Mouse (Mus musculus) stomach, embryonic 14.5 days (tissue): ENCODE data around the gene Prkch. TPM values are rescaled to one million over a fixed set of nuclear protein-coding genes. Genes with fewer than 3 reads are reported as not detected.
"Not testable (repeated sequence)": the region's sequence is repeated elsewhere in the genome, so short reads cannot be mapped to it uniquely, and the experiment has no call there.

Source experiments
- ATAC-seq: fragments of 200-750 bp; cut with Nextera tagmentation; 2 replicates; pipeline ENCODE4 v1.8.0; 2017; ENCODE audit warnings: low read depth, moderate TSS enrichment; ENCODE audit not compliant: insufficient number of reproducible peaks, insufficient read depth, low FRiP score
- H3K27ac ChIP-seq: fragments of 300-500 bp; sonication (generic); 2 replicates; pipeline ENCODE4 v1.5.1; 2014; ENCODE audit warnings: mild to moderate bottlenecking, low read length, moderate library complexity, mixed read lengths
- H3K27me3 ChIP-seq: fragments of 300-500 bp; sonication (generic); 2 replicates; pipeline ENCODE4 v1.6.1; 2014; ENCODE audit warnings: low read length, control low read depth, mixed read lengths; ENCODE audit not compliant: control insufficient read depth, insufficient read depth
- H3K36me3 ChIP-seq: fragments of 300-500 bp; sonication (generic); 2 replicates; pipeline ENCODE4 v1.6.1; 2014; ENCODE audit warnings: mild to moderate bottlenecking, control low read depth, low read length, moderate library complexity, mixed read lengths; ENCODE audit not compliant: control insufficient read depth, insufficient read depth
- H3K4me1 ChIP-seq: fragments of 300-500 bp; sonication (generic); 2 replicates; pipeline ENCODE4 v1.6.1; 2014; ENCODE audit warnings: low read length, control low read depth, mixed read lengths; ENCODE audit not compliant: control insufficient read depth, insufficient read depth
- H3K4me2 ChIP-seq: fragments of 300-500 bp; sonication (generic); replicated peaks from 2 replicates; pipeline ENCODE4 v1.6.1; 2014; ENCODE audit warnings: low read depth, low read length, control low read depth
- H3K4me3 ChIP-seq: fragments of 300-500 bp; sonication (generic); 2 replicates; pipeline ENCODE4 v1.5.1; 2014; ENCODE audit warnings: low read depth, low read length, control low read depth
- H3K9ac ChIP-seq: fragments of 300-500 bp; sonication (generic); replicated peaks from 2 replicates; pipeline ENCODE4 v1.6.1; 2014; ENCODE audit warnings: low read depth, mild to moderate bottlenecking, control low read depth, low read length, moderate library complexity, mixed read lengths
- H3K9me3 ChIP-seq: fragments of 300-500 bp; sonication (generic); 2 replicates; pipeline ENCODE4 v1.6.1; 2016; ENCODE audit warnings: low read depth, low read length, control low read depth; ENCODE audit not compliant: control insufficient read depth
- WGBS: fragments of 180-500 bp; shearing (Covaris S2); extraction: QIAGEN DNeasy Blood & Tissue Kit; methylation state at CpG from one replicate; pipeline ENCODE4 v1.1.7; 2014; 5-methylcytosine and 5-hydroxymethylcytosine counted together
- polyA plus RNA-seq: library from polyadenylated mRNA; unstranded; fragments of >200 nt; fragmentation: Nextera tagmentation; extraction: Ambion mirVana; gene quantifications from 2 replicates; pipeline ENCODE4 v1.2.1, GENCODE M21; 2014

Prkch gene
- polyA plus RNA-seq, 1 experiment from 2014 or later, result 12.1 TPM

DNA sequence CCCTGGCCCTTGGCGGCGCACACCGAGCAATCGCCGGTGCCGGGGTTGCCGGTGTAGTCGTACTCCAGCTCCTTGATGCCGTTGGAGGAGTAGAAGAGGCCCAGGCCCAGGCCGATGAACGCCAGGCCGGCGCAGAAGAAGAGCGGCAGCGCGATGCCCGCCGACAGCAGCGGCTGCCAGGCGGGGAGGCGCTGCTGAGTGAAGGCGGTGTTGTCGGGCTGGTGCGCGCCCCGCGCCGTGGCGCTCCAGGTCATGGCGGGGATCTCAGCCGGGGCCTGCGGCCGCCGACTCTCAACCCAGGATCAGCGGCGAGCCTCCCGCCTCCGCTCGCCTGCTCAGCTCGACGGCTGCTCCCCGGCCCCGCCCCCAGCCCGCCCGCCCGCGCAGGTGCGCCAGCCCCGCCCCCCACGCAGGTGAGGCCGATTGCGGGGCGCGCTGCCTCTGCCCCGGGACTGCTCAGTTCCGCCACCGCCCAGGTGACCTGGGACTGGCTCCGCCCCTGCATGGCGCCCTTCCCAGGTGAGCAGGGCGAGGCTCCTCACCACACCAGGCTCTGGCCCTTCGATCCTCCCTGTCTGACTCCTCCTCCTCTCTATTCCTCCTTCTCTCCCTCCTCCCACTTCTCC is 38.4 kb upstream of the Prkch start, which contains the start of gene Tmem30b:
TSS of gene Tmem30b (minus strand) at position 307 of the 626 bp plus-strand sequence.
- H3K4me1 ChIP-seq, result no peaks in the 10 kb centered on the region
- H3K4me3 ChIP-seq, result peak within 1 kb of the TSS; percentile 44
- H3K4me2 ChIP-seq, result peak within 1 kb of the TSS; percentile 64
- H3K27ac ChIP-seq, result peak within 1 kb of the TSS; percentile 39; the same call in 1 of the 2 replicates
- H3K9me3 ChIP-seq, result no peaks in the 10 kb centered on the region
- peaks cover 42% of the 10 kb centered on the region for H3K27me3 ChIP-seq
- ATAC-seq, result peak; percentile 88
- peak within 1 kb of the TSS; percentile 30; the same call in 1 of the 2 replicates for H3K9ac ChIP-seq
- 2% methylated on average over 51 of the region's 61 CpGs for WGBS
- H3K36me3 ChIP-seq, result no peaks in the 10 kb centered on the region

DNA sequence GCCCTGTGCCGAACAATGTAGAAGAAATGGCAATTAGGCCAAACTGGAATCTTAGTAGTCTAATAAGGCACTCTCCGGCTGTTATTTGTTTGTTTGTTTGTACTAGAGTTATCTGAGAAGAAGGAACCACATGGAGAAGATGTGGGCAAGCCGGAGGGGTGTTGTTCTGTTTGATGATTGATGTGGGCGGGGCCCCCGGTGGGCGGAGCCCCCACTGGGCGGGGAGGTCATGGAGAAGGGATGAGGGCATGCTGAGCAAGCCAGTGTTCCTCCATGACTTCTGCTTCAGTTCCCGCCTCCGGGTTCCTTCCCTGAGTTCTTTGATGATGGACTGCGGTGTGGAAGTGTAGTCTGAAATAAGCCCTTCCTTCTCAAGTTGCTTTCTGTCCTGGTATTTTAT is 37.0 kb upstream of the Prkch start:
- no peak for ATAC-seq
- H3K27ac ChIP-seq, result no peak overlapping the region
- H3K27me3 ChIP-seq, result peaks cover 42% of the 10 kb centered on the region
- no peak overlapping the region for H3K9ac ChIP-seq
- no peaks in the 10 kb centered on the region for H3K4me1 ChIP-seq
- 37% methylated on average over 10 of the region's 10 CpGs for WGBS
- H3K4me3 ChIP-seq, result no peak overlapping the region
- H3K4me2 ChIP-seq, result no peak overlapping the region
- H3K36me3 ChIP-seq, result no peaks in the 10 kb centered on the region
- no peaks in the 10 kb centered on the region for H3K9me3 ChIP-seq

- no peaks in the 10 kb centered on the region for H3K9me3 ChIP-seq
- H3K36me3 ChIP-seq, result no peaks in the 10 kb centered on the region
- no peak overlapping the region for H3K4me3 ChIP-seq
- 0 out of 2 replicates have a peak, but pooled peaks have one; percentile 35 for ATAC-seq
- H3K4me2 ChIP-seq, result no peak overlapping the region
- no peak overlapping the region for H3K9ac ChIP-seq
- H3K27me3 ChIP-seq, result peaks cover 39% of the 10 kb centered on the region
- WGBS, result 54% methylated on average over 8 of the region's 8 CpGs
- no peaks in the 10 kb centered on the region for H3K4me1 ChIP-seq
- no peak overlapping the region for H3K27ac ChIP-seq
These were observed 36.3 kb upstream of the Prkch start for GRCm38 (mm10) chr12:73548259-73548658.

GRCm38 (mm10) chr12:73554155-73554554 is 30.4 kb upstream of the Prkch start:
- no peak overlapping the region for H3K4me2 ChIP-seq

GRCm38 (mm10) chr12:73558525-73559195 is 25.9 kb upstream of the Prkch start:
- H3K4me1 ChIP-seq, result no peaks in the 10 kb centered on the region
- no peak overlapping the region for H3K27ac ChIP-seq
- no peaks in the 10 kb centered on the region for H3K36me3 ChIP-seq
- H3K4me2 ChIP-seq, result no peak overlapping the region
- no peaks in the 10 kb centered on the region for H3K9me3 ChIP-seq
- WGBS, result 84% methylated on average over 20 of the region's 20 CpGs
- no peak overlapping the region for H3K4me3 ChIP-seq
- no peaks in the 10 kb centered on the region for H3K27me3 ChIP-seq
- ATAC-seq, result no peak
- H3K9ac ChIP-seq, result no peak overlapping the region

More at GRCm38 (mm10) chr12:73554155-73554554, 30.4 kb upstream of the Prkch start:
- Histone ChIP-seq H3K4me3 (no peak overlapping the region), H3K27me3 (peaks cover 6% of the 10 kb centered on the region; the same call in 1 of the 2 replicates), H3K9ac (no peak overlapping the region), H3K9me3 (no peaks in the 10 kb centered on the region), H3K4me1 (no peaks in the 10 kb centered on the region), H3K27ac (no peak overlapping the region), H3K36me3 (no peaks in the 10 kb centered on the region)
- 2% methylated on average over 5 of the region's 5 CpGs for WGBS
- ATAC-seq, result no peak; the same call in 1 of the 2 replicates

- Histone ChIP-seq H3K27ac (no peak overlapping the region), H3K9me3 (no peaks in the 10 kb centered on the region), H3K27me3 (no peaks in the 10 kb centered on the region), H3K4me2 (no peak overlapping the region), H3K9ac (no peak overlapping the region), H3K36me3 (no peaks in the 10 kb centered on the region), H3K4me3 (no peak overlapping the region), H3K4me1 (no peaks in the 10 kb centered on the region)
- 54% methylated on average over 7 of the region's 7 CpGs for WGBS
- ATAC-seq, result no peak
These were observed 24.5 kb upstream of the Prkch start for GRCm38 (mm10) chr12:73560091-73560490.

DNA sequence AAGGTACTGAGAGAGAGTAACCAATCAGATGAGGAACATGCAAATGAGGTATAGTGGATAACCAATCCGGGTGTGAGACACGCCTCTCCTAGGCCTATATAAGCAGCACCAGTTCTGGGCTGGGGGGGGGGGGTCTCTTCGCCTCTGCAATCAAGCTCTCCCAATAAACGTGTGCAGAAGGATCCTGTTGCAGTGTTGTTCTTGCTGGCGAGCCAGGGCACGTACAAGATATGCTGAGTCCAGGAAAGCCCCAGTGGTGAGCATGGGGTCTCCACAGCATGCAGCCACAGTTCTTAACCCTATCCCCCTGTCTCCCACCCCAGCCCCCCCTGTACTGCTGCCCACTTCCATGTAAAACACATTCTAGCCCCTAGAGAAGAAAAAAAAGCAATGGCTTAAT is 21.5 kb upstream of the Prkch start:
- not testable (repeated sequence) for ATAC-seq, H3K4me3 ChIP-seq, H3K4me2 ChIP-seq, H3K9ac ChIP-seq, H3K4me1 ChIP-seq, H3K27ac ChIP-seq, H3K9me3 ChIP-seq, H3K27me3 ChIP-seq, H3K36me3 ChIP-seq
- 77% methylated on average over 6 of the region's 6 CpGs for WGBS

DNA sequence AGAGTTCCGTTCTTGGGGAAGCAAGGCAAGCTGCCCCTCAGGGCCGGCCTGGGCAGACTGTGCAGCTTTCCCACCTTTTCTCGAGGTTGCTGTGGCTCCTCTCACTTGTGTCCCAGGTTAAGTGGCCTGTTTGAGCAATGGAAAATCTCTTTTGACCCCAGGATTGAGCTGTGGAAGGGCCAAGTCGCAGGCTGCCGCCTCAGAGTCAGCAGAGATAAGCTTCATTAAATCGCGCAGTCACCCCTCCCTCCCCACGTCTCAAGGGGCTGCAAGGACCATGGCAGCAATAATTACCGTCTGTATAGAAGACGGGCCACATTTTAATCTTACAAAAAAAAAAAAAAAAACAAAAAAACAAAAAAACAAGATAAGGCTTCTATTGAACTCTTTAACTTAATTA is 20.4 kb upstream of the Prkch start:
- no peaks in the 10 kb centered on the region for H3K9me3 ChIP-seq
- H3K36me3 ChIP-seq, result no peaks in the 10 kb centered on the region
- no peaks in the 10 kb centered on the region for H3K4me1 ChIP-seq
- ATAC-seq, result no peak
- no peak overlapping the region for H3K27ac ChIP-seq
- 27% methylated on average over 10 of the region's 10 CpGs for WGBS
- no peak overlapping the region for H3K4me3 ChIP-seq
- H3K4me2 ChIP-seq, result no peak overlapping the region
- no peak overlapping the region for H3K9ac ChIP-seq
- no peaks in the 10 kb centered on the region for H3K27me3 ChIP-seq
